14 mouse cellular contexts compared by ENCODE assay signal in the genomic region with DNA sequence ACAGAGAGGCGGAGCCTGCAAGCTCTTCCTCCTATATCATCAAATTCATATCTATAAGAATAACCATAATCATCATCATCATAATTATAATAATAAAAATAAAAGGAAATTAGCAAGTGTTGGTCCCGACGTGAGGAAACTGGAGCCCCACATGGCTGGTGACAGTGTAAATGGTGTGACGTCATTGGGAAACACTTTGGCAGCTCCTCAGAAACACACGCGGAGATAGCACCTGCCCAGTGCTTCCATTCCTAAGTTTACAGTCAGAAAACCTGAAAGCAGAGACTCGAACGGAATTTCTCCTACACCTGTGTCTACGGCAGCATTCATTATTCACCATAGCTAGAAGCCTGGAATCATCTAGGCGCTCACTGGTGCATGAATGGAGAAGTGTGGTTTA.
"Had no signal": no experiment of that assay in that cellular context is flagged by ENCODE, and none has a peak within 500 bp of the region (broad histone marks: within the 10 kb centered on the region; RNA-seq: fewer than 3 reads in every experiment).

No protein-coding gene starts in this region.

- H3K27me3 ChIP-seq: midbrain, embryonic 15.5 days; neural tube, embryonic 12.5 days; stomach, embryonic 15.5 days had no signal

- H3K4me1 ChIP-seq: liver, embryonic 12.5 days; stomach, embryonic 15.5 days had no signal

- DNase-seq: kidney, adult 9 months; kidney, postnatal 10 days; kidney, postnatal 4 days; lung, embryonic 14.5 days; lung, postnatal 10 days; lung, postnatal 4 days; thymus, postnatal 4 days had no signal

- H3K9me3 ChIP-seq: limb, embryonic 15.5 days; liver, embryonic 12.5 days; midbrain, embryonic 15.5 days; neural tube, embryonic 12.5 days; stomach, embryonic 15.5 days had no signal

- H3K36me3 ChIP-seq: limb, embryonic 15.5 days; liver, embryonic 12.5 days; midbrain, embryonic 15.5 days; neural tube, embryonic 12.5 days; stomach, embryonic 15.5 days had no signal

- ATAC-seq: liver, embryonic 12.5 days; midbrain, embryonic 15.5 days had no signal

- H3K9ac ChIP-seq: limb, embryonic 15.5 days; liver, embryonic 12.5 days; lung, embryonic 14.5 days; midbrain, embryonic 15.5 days; neural tube, embryonic 12.5 days; stomach, embryonic 15.5 days had no signal

- H3K4me3 ChIP-seq: left cerebral cortex, adult 2 months; limb, embryonic 15.5 days; liver, embryonic 12.5 days; midbrain, embryonic 15.5 days; neural tube, embryonic 12.5 days; stomach, embryonic 15.5 days had no signal

- H3K27ac ChIP-seq: left cerebral cortex, adult 2 months; limb, embryonic 15.5 days; liver, embryonic 12.5 days; midbrain, embryonic 15.5 days; neural tube, embryonic 12.5 days; stomach, embryonic 15.5 days had no signal

- H3K4me2 ChIP-seq: limb, embryonic 15.5 days; liver, embryonic 12.5 days; lung, embryonic 14.5 days; midbrain, embryonic 11.5 days; midbrain, embryonic 15.5 days; neural tube, embryonic 12.5 days; stomach, embryonic 15.5 days had no signal
